Mouse (Mus musculus): Measurements from ENCODE around the gene Gm20388. TPM values are rescaled to one million over a fixed set of nuclear protein-coding genes. Genes with fewer than 3 reads are reported as not detected.
A peak's percentile ranks its signal among the peaks of the same experiment; 100 is the strongest.

Gm20388 gene
- polyA plus RNA-seq, 1 experiment from 2014 or later, result not detected

GRCm38 (mm10) chr8:124317821-124318220 lies 4407.2 kb downstream of the Gm20388 start:
- ATAC-seq (ENCODE audit: extremely low read depth, insufficient number of reproducible peaks, low FRiP score, low TSS enrichment), result no peak
- H3K36me3 ChIP-seq, result peaks cover 7% of the 10 kb centered on the region
- no peaks in the 10 kb centered on the region for H3K9me3 ChIP-seq
- peaks cover 72% of the 10 kb centered on the region for H3K4me1 ChIP-seq
- WGBS, result 63% methylated on average over 6 of the region's 6 CpGs
- no peak overlapping the region for H3K27ac ChIP-seq (replicated peaks)
- no peak overlapping the region for H3K4me3 ChIP-seq
- H3K27me3 ChIP-seq (replicated peaks), result no peaks in the 10 kb centered on the region
- H3K4me2 ChIP-seq, result no peak overlapping the region
- no peak overlapping the region; the same call in 1 of the 2 replicates for H3K9ac ChIP-seq

DNA sequence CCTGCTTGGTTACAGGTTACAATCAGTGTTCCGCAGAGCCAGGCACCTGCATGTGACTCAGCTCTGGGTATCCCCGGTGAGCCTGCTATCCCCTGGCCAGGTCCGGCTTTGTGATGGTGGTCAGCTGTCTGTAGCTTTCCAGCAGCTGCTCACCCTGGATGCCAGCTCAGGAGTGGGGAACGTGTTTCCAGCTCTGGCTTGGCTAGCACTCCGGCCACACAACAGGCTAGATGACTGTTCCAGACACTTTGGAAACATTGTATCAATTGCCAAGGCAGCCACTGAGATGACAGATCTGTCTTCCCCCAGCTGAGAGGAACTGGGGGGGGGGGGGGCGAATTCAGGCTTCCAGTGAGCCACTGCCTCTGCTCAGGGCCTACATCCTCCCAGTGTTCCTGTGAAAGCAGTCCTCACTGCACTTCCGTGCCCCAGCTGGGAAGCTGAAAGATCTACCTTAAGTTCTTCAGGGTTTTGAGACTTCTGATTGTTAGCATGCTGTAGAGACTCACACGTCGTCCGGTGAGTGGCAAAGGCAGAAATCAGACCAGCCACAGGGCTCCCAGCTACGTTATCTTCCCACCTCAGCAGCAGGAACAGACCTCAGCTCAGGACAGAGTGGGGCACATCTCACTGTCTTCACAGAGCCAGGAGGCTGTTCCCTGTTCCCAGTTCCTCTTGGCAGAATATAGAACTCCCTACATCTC lies 4408.1 kb downstream of the Gm20388 start:
- Histone ChIP-seq H3K4me1 (peaks cover 63% of the 10 kb centered on the region), H3K9ac (peak overlapping the region; percentile 37; the same call in 1 of the 2 replicates), H3K36me3 (peaks cover 14% of the 10 kb centered on the region), H3K27ac (replicated peaks) (peak overlapping the region; percentile 42), H3K4me2 (no peak overlapping the region), H3K27me3 (replicated peaks) (no peaks in the 10 kb centered on the region), H3K4me3 (no peak overlapping the region), H3K9me3 (no peaks in the 10 kb centered on the region)
- no peak for ATAC-seq (ENCODE audit: extremely low read depth, insufficient number of reproducible peaks, low FRiP score, low TSS enrichment)
- WGBS, result 45% methylated on average over 11 of the region's 11 CpGs

DNA sequence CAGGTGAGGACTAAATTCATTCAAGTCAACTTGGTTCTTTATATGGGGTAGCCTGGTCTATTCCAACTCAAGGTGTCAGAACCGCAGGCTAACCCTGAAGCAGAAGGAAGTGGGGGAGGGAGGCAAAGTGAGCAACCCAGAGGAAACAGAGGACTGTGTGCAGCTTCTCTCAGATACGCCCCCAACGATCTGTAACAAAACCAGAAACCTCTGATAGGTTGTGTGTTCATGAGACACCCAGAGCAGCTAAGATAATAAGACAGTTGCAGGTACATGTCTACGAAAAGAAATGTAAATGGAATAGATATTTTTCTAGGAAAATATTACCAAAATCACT lies 4408.6 kb downstream of the Gm20388 start:
- Histone ChIP-seq H3K4me2 (no peak overlapping the region), H3K4me3 (no peak overlapping the region), H3K4me1 (peaks cover 57% of the 10 kb centered on the region), H3K9ac (no peak overlapping the region; the same call in 1 of the 2 replicates), H3K27ac (replicated peaks) (no peak overlapping the region; the same call in 1 of the 2 replicates), H3K9me3 (no peaks in the 10 kb centered on the region), H3K27me3 (replicated peaks) (no peaks in the 10 kb centered on the region), H3K36me3 (peaks cover 19% of the 10 kb centered on the region)
- 84% methylated on average over 4 of the region's 4 CpGs for WGBS
- ATAC-seq (ENCODE audit: extremely low read depth, insufficient number of reproducible peaks, low FRiP score, low TSS enrichment), result no peak

- Histone ChIP-seq H3K27me3 (replicated peaks) (no peaks in the 10 kb centered on the region), H3K9ac (no peak overlapping the region), H3K4me1 (peaks cover 37% of the 10 kb centered on the region), H3K9me3 (no peaks in the 10 kb centered on the region), H3K27ac (replicated peaks) (no peak overlapping the region), H3K4me3 (no peak overlapping the region), H3K4me2 (no peak overlapping the region), H3K36me3 (peaks cover 40% of the 10 kb centered on the region)
- no peak for ATAC-seq (ENCODE audit: extremely low read depth, insufficient number of reproducible peaks, low FRiP score, low TSS enrichment)
- 54% methylated on average over 12 of the region's 12 CpGs for WGBS
These were observed 4410.7 kb downstream of the Gm20388 start for GRCm38 (mm10) chr8:124321227-124321840.

GRCm38 (mm10) chr8:124323356-124323755 lies 4412.7 kb downstream of the Gm20388 start:
- no peaks in the 10 kb centered on the region for H3K9me3 ChIP-seq
- H3K27ac ChIP-seq (replicated peaks), result no peak overlapping the region
- H3K4me3 ChIP-seq, result no peak overlapping the region
- H3K4me1 ChIP-seq, result peaks cover 17% of the 10 kb centered on the region
- H3K9ac ChIP-seq, result no peak overlapping the region
- H3K27me3 ChIP-seq (replicated peaks), result no peaks in the 10 kb centered on the region
- ATAC-seq (ENCODE audit: extremely low read depth, insufficient number of reproducible peaks, low FRiP score, low TSS enrichment), result no peak
- peaks cover 60% of the 10 kb centered on the region for H3K36me3 ChIP-seq
- 86% methylated on average over 14 of the region's 14 CpGs for WGBS
- H3K4me2 ChIP-seq, result no peak overlapping the region

DNA sequence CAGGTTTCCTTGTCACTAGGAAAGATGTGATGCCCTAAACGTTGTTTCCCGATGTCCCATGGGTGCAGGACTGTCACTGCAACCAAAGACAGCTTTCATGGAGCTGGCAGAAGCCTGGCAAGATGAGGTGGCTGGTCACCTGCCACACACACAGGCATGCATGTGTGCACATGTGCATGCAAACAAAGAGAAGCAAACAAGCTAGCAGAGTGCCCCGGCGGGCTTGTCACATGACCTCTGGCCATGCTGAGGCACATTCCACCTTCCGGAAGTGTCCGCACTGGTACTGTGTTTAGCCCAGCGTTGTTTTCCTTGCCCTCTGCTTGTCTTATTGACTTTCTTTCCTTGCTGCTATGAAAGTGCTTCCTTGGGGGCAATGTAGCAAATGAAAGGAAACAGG lies 4417.6 kb downstream of the Gm20388 start:
- ATAC-seq (ENCODE audit: extremely low read depth, insufficient number of reproducible peaks, low FRiP score, low TSS enrichment), result no peak
- WGBS, result 82% methylated on average over 7 of the region's 7 CpGs
- no peaks in the 10 kb centered on the region for H3K27me3 ChIP-seq (replicated peaks)
- H3K36me3 ChIP-seq, result peaks cover 88% of the 10 kb centered on the region
- H3K4me3 ChIP-seq, result no peak overlapping the region
- no peak overlapping the region; the same call in 1 of the 2 replicates for H3K27ac ChIP-seq (replicated peaks)
- H3K9ac ChIP-seq, result no peak overlapping the region
- peaks cover 17% of the 10 kb centered on the region for H3K4me1 ChIP-seq
- no peak overlapping the region for H3K4me2 ChIP-seq
- H3K9me3 ChIP-seq, result no peaks in the 10 kb centered on the region

- no peak for ATAC-seq (ENCODE audit: extremely low read depth, insufficient number of reproducible peaks, low FRiP score, low TSS enrichment)
- Histone ChIP-seq H3K4me3 (no peak overlapping the region), H3K27ac (replicated peaks) (peak overlapping the region; percentile 42; the same call in 1 of the 2 replicates), H3K9me3 (no peaks in the 10 kb centered on the region), H3K36me3 (peaks cover 88% of the 10 kb centered on the region), H3K4me2 (no peak overlapping the region), H3K27me3 (replicated peaks) (no peaks in the 10 kb centered on the region), H3K4me1 (peaks cover 17% of the 10 kb centered on the region), H3K9ac (no peak overlapping the region)
- 70% methylated on average over 10 of the region's 10 CpGs for WGBS
These were observed 4419.0 kb downstream of the Gm20388 start for GRCm38 (mm10) chr8:124329690-124330089.

- H3K27ac ChIP-seq (replicated peaks), result no peak overlapping the region
- H3K4me3 ChIP-seq, result no peak overlapping the region
- peaks cover 88% of the 10 kb centered on the region for H3K36me3 ChIP-seq
- no peaks in the 10 kb centered on the region for H3K9me3 ChIP-seq
- ATAC-seq (ENCODE audit: extremely low read depth, insufficient number of reproducible peaks, low FRiP score, low TSS enrichment), result no peak
- peaks cover 17% of the 10 kb centered on the region for H3K4me1 ChIP-seq
- H3K27me3 ChIP-seq (replicated peaks), result no peaks in the 10 kb centered on the region
- no peak overlapping the region for H3K9ac ChIP-seq
- WGBS, result 98% methylated on average over 2 of the region's 3 CpGs
- no peak overlapping the region for H3K4me2 ChIP-seq
These were observed 4419.8 kb downstream of the Gm20388 start for GRCm38 (mm10) chr8:124330433-124330832.

GRCm38 (mm10) chr8:124331094-124331493 lies 4420.5 kb downstream of the Gm20388 start:
- WGBS, result 85% methylated on average over 3 of the region's 3 CpGs
- H3K27ac ChIP-seq (replicated peaks), result no peak overlapping the region
- no peaks in the 10 kb centered on the region for H3K27me3 ChIP-seq (replicated peaks)
- H3K4me3 ChIP-seq, result no peak overlapping the region
- peaks cover 17% of the 10 kb centered on the region for H3K4me1 ChIP-seq
- no peaks in the 10 kb centered on the region for H3K9me3 ChIP-seq
- H3K36me3 ChIP-seq, result peaks cover 88% of the 10 kb centered on the region
- H3K9ac ChIP-seq, result no peak overlapping the region
- ATAC-seq (ENCODE audit: extremely low read depth, insufficient number of reproducible peaks, low FRiP score, low TSS enrichment), result no peak
- no peak overlapping the region for H3K4me2 ChIP-seq

GRCm38 (mm10) chr8:124331706-124332105 lies 4421.1 kb downstream of the Gm20388 start:
- no peak overlapping the region for H3K4me3 ChIP-seq
- no peaks in the 10 kb centered on the region for H3K9me3 ChIP-seq
- WGBS, result 65% methylated on average over 11 of the region's 11 CpGs
- H3K27me3 ChIP-seq (replicated peaks), result no peaks in the 10 kb centered on the region
- H3K4me2 ChIP-seq, result no peak overlapping the region
- peaks cover 88% of the 10 kb centered on the region for H3K36me3 ChIP-seq
- no peak overlapping the region for H3K9ac ChIP-seq
- ATAC-seq (ENCODE audit: extremely low read depth, insufficient number of reproducible peaks, low FRiP score, low TSS enrichment), result no peak
- H3K4me1 ChIP-seq, result peaks cover 17% of the 10 kb centered on the region
- no peak overlapping the region for H3K27ac ChIP-seq (replicated peaks)

- no peak overlapping the region for H3K4me2 ChIP-seq
- H3K4me1 ChIP-seq, result peaks cover 2% of the 10 kb centered on the region; the same call in 1 of the 2 replicates
- H3K27ac ChIP-seq (replicated peaks), result no peak overlapping the region
- H3K4me3 ChIP-seq, result no peak overlapping the region
- ATAC-seq (ENCODE audit: extremely low read depth, insufficient number of reproducible peaks, low FRiP score, low TSS enrichment), result no peak
- H3K9me3 ChIP-seq, result no peaks in the 10 kb centered on the region
- no peaks in the 10 kb centered on the region for H3K27me3 ChIP-seq (replicated peaks)
- WGBS, result 87% methylated on average over 13 of the region's 13 CpGs
- H3K36me3 ChIP-seq, result peaks cover 94% of the 10 kb centered on the region
- H3K9ac ChIP-seq, result no peak overlapping the region
These were observed 4425.7 kb downstream of the Gm20388 start for GRCm38 (mm10) chr8:124336302-124336701.

- WGBS, result 72% methylated on average over 3 of the region's 3 CpGs
- no peaks in the 10 kb centered on the region for H3K27me3 ChIP-seq (replicated peaks)
- H3K4me2 ChIP-seq, result no peak overlapping the region
- no peaks in the 10 kb centered on the region for H3K9me3 ChIP-seq
- H3K4me3 ChIP-seq, result no peak overlapping the region
- peaks cover 97% of the 10 kb centered on the region for H3K36me3 ChIP-seq
- H3K27ac ChIP-seq (replicated peaks), result no peak overlapping the region
- no peak overlapping the region for H3K9ac ChIP-seq
- no peaks in the 10 kb centered on the region for H3K4me1 ChIP-seq
- ATAC-seq (ENCODE audit: extremely low read depth, insufficient number of reproducible peaks, low FRiP score, low TSS enrichment), result no peak
These were observed 4429.1 kb downstream of the Gm20388 start for GRCm38 (mm10) chr8:124339742-124340141.

All from heart, embryonic 13.5 days (tissue).